Mouse (Mus musculus) midbrain, embryonic 10.5 days (tissue): ENCODE results near the gene Hmgxb4. TPM values are rescaled to one million over a fixed set of nuclear protein-coding genes. Genes with fewer than 3 reads are reported as not detected.
A peak's percentile ranks its signal among the peaks of the same experiment; 100 is the strongest.

ENCODE experiments used
- DNase-seq: peaks from one replicate; pipeline ENCODE4 v3.0.0-alpha.2; 2017; ENCODE audit warnings: low spot score
- H3K27ac ChIP-seq: fragments of 300-500 bp; sonication (generic); replicated peaks from 2 replicates; pipeline ENCODE4 v1.5.1; 2016; ENCODE audit warnings: mild to moderate bottlenecking
- H3K27me3 ChIP-seq: fragments of 300-500 bp; sonication (generic); 2 replicates; pipeline ENCODE4 v1.6.1; 2016; ENCODE audit warnings: low read depth, mild to moderate bottlenecking; ENCODE audit not compliant: poor library complexity, severe bottlenecking
- H3K36me3 ChIP-seq: fragments of 300-500 bp; sonication (generic); 2 replicates; pipeline ENCODE4 v1.6.1; 2016; ENCODE audit warnings: mild to moderate bottlenecking, moderate library complexity
- H3K4me1 ChIP-seq: fragments of 300-500 bp; sonication (generic); 2 replicates; pipeline ENCODE4 v1.6.1; 2016
- H3K4me3 ChIP-seq: fragments of 300-500 bp; sonication (generic); 2 replicates; pipeline ENCODE4 v1.5.1; 2016; ENCODE audit warnings: mild to moderate bottlenecking, moderate library complexity
- H3K9me3 ChIP-seq: fragments of 300-500 bp; sonication (generic); replicated peaks from 2 replicates; pipeline ENCODE4 v1.6.1; 2016; ENCODE audit warnings: mild to moderate bottlenecking
- WGBS: fragments of 180-500 bp; shearing (Covaris S2); methylation state at CpG from one replicate; pipeline ENCODE4 v1.1.7; 2016; 5-methylcytosine and 5-hydroxymethylcytosine counted together
- polyA plus RNA-seq: library from polyadenylated mRNA; unstranded; fragments of >200 nt; fragmentation: Nextera tagmentation; extraction: Ambion mirVana; gene quantifications from 2 replicates; pipeline ENCODE4 v1.2.1, GENCODE M21; 2016

The Hmgxb4 gene
- polyA plus RNA-seq, 1 experiment from 2014 or later = 45.6 TPM

DNA sequence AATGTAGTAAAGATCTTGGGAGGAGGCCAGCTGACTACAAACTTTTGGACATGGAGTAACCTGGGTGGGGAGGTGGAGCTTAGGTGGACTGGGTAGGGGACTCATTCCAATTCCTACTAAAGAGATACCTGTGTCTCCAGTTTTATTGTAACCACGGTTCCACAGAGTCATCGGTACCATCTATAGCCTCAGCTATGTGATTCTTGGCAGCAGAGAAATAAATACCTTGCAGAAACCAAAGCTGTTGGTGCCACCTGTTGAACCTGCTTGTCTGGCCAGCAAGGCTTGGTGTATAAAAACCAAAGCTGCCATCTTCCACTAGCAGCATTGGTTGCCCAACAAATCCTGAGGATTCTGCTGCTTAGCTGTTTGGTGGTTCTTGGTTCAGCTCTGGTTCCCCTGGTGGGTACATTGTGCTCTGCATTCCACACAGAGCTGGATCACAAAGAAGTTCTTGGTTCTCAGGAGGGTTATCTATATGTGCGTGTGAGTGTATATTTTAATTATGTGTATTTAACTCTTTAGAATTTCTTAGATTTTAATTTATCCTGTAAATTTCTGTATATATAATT, 37.4 kb downstream of the Hmgxb4 start:
- Histone ChIP-seq H3K9me3 (no peaks in the 10 kb centered on the region; the same call in 1 of the 2 replicates), H3K4me3 (no peak overlapping the region), H3K36me3 (peaks cover 63% of the 10 kb centered on the region), H3K27ac (no peak overlapping the region), H3K27me3 (no peaks in the 10 kb centered on the region), H3K4me1 (peaks cover 16% of the 10 kb centered on the region)
- 97% methylated on average over 3 of the region's 3 CpGs for WGBS
- DNase-seq = no peak

DNA sequence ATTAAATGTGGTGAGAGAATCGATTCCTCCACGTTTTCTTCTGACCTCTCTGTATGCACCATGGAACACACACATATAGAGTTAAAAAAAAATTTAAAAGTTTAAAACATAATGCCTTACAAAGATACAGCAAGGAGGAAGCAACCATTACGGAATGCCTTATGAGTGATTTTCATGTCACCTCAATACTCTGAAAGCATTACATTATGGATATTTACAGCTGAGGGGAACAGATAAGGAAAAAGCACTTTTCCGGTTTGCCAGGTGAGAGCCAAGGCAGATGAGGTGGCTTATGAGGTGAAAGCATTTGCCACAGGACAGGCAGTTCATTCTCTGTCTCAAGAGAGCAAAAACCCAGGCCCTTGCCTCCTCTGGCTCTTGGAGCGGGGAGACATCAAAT, 39.8 kb downstream of the Hmgxb4 start:
- 0 out of 2 replicates have a peak overlapping the region, but pooled peaks have one; percentile 86 for H3K27ac ChIP-seq

DNA sequence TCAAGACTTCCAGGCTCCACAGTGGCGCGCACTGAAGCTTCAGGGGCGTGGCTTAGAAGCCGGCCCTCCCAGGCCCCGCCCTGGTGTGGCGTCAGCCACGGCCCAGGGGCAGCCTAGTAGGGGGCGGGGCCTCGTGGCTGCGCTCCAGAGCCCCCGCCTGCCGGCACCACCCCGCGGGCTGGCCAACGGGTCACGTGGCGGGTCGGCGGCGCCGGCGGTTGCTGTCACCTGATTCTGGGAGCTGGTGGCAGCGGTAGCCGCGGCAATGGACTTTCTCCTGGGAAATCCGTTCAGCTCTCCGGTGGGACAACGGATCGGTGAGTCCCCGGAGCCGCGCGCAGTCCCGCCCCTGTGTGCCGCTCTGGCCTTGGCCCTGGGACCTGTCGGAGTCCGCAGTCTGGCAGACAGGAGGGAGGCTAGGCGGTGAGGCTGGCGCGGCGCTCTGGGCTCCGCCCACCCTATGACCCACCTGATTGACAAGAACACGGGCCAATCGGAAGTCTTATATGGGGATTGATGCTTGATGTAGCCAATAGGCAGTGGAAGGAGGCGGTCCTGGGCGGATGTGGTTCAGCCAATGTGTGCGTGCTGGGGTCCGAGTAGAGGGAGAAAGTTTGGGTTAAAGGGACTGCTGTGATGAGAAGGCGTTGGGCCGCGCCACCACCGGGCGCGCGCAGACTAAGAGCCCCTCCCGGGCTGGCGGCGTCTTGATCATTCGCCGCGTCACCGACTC, 40.5 kb downstream of the Hmgxb4 start, which contains the start of gene Tom1:
TSS of gene Tom1 (plus strand) at position 195 of the 733 bp plus-strand sequence.
- under 1% methylated on average over 62 of the region's 62 CpGs for WGBS
- H3K27ac ChIP-seq = peak within 1 kb of the TSS; percentile 86
- H3K4me1 ChIP-seq = peaks cover 16% of the 10 kb centered on the region
- no peaks in the 10 kb centered on the region for H3K9me3 ChIP-seq
- H3K36me3 ChIP-seq = peaks cover 32% of the 10 kb centered on the region
- DNase-seq = peak; percentile 98
- peak within 1 kb of the TSS; percentile 70 for H3K4me3 ChIP-seq
- H3K27me3 ChIP-seq = no peaks in the 10 kb centered on the region

More for the DNA sequence above, 39.8 kb downstream of the Hmgxb4 start:
- Histone ChIP-seq H3K9me3 (no peaks in the 10 kb centered on the region), H3K4me1 (peaks cover 16% of the 10 kb centered on the region), H3K4me3 (peak overlapping the region; percentile 70), H3K36me3 (peaks cover 39% of the 10 kb centered on the region), H3K27me3 (no peaks in the 10 kb centered on the region)
- 71% methylated on average over 5 of the region's 5 CpGs for WGBS
- DNase-seq = no peak

DNA sequence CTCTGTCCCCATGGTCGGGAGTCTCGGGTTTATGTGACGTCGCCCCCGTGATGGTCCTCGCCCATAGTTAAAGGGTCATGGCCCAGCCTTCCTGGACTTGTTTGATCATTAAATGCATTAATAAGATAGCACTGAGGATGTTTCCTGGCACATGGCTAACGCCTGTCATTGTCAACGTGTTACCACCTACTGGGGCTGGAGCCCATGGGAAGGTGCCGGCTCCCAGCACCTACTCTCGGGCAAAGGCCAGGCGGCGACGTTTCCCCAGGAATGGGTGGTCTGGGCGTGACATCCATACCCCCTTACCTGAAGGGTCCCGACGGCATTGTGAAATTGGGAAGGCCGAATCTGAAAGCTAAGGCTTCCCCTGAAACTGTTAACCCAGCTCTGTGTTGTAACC, 41.1 kb downstream of the Hmgxb4 start:
- Histone ChIP-seq H3K27me3 (no peaks in the 10 kb centered on the region), H3K27ac (peak overlapping the region; percentile 86), H3K9me3 (no peaks in the 10 kb centered on the region), H3K4me1 (peaks cover 16% of the 10 kb centered on the region), H3K4me3 (peak overlapping the region; percentile 70), H3K36me3 (peaks cover 26% of the 10 kb centered on the region)
- WGBS = 3% methylated on average over 17 of the region's 17 CpGs
- no peak for DNase-seq

DNA sequence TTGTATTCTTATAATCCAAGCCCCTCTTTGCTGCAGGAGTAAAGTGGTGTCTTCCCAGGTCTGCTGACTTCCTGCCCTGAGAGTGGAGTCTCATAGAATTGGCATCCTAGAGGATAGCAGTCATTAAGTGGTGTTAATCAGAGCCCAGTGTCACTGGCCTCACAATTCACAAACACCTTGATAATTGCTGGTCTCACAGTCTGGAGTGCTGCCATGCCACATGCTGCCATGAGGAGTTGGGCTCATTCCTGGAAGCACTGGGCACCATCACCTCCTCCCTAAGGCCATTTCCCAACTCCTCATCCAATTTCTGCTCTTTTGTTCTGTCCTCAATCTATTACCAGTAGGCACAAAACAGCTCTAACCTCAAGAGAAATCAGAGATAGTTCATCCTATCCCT, 42.5 kb downstream of the Hmgxb4 start:
- H3K4me1 ChIP-seq = peaks cover 16% of the 10 kb centered on the region
- H3K4me3 ChIP-seq = no peak overlapping the region
- no peak overlapping the region for H3K27ac ChIP-seq
- no peak for DNase-seq
- peaks cover 12% of the 10 kb centered on the region for H3K36me3 ChIP-seq
- H3K9me3 ChIP-seq = no peaks in the 10 kb centered on the region
- H3K27me3 ChIP-seq = no peaks in the 10 kb centered on the region

DNA sequence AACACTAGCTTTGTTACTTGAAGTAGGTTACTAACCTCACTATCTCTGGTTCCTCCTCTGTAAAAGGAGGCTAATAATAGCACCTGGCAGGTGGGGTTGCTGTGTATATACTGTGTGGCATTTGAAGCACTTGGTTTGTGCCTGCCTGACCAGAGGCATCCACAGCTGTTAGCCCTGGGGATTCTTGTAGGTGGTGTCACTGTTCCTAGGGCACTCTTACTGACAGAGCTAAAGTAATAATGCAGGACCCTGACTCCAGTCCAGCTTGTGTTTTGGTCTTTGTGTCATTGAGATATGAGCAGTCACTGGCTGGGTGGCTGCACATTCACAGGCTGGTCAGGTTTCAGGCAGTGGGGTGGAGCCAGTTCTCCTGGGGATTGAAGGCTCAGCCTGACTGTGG, 45.3 kb downstream of the Hmgxb4 start:
- H3K4me1 ChIP-seq = peaks cover 9% of the 10 kb centered on the region
- no peak overlapping the region for H3K27ac ChIP-seq
- no peaks in the 10 kb centered on the region for H3K27me3 ChIP-seq
- H3K4me3 ChIP-seq = no peak overlapping the region
- no peaks in the 10 kb centered on the region for H3K9me3 ChIP-seq
- no peaks in the 10 kb centered on the region for H3K36me3 ChIP-seq
- DNase-seq = no peak

DNA sequence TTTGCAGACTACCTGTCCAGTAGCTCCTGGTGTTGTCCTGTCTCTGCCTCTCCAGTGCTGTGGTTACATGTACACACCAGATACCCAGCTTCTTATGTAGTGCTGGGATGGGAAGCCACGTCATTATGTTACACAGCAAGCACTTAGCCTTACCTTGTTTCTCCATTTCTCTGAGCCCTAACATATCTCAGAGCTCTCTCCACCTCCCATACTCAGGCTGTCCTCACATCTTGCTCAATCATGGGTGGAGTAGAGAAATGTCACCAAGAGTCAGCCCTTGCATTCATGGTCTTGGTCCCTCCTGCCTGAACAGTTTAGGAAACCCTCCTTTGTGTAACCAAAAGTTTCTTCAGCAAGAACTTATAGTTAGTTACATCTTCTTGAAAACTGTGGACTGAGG, 46.6 kb downstream of the Hmgxb4 start:
- WGBS = 84% methylated on average over 1 of the region's 1 CpGs

DNA sequence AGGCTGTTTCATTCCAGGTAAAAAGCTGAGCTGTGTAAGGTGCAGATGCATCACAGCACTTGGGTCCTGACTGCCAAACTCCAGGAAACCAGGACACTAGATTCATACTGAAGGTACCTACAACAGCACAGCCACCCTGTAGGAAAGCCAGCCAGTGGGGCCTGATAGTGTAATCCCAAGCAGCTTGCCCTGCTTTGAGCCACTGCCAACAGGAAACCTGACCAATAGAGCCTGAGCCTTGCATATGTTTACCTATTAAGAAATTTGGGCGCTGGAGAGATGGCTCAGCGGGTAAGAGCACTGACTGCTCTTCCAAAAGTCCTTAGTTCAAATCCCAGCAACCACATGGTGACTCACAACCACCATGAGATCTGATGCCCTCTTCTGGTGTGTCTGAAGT, 49.0 kb downstream of the Hmgxb4 start:
- H3K9me3 ChIP-seq = no peaks in the 10 kb centered on the region
- H3K4me1 ChIP-seq = no peaks in the 10 kb centered on the region
- no peak overlapping the region for H3K4me3 ChIP-seq
- DNase-seq = no peak
- no peaks in the 10 kb centered on the region for H3K27me3 ChIP-seq
- no peaks in the 10 kb centered on the region for H3K36me3 ChIP-seq
- H3K27ac ChIP-seq = no peak overlapping the region
- 87% methylated on average over 2 of the region's 2 CpGs for WGBS

More for the DNA sequence above, 46.6 kb downstream of the Hmgxb4 start:
- no peaks in the 10 kb centered on the region for H3K36me3 ChIP-seq
- no peaks in the 10 kb centered on the region for H3K9me3 ChIP-seq
- no peak for DNase-seq
- H3K27me3 ChIP-seq = no peaks in the 10 kb centered on the region
- H3K4me3 ChIP-seq = no peak overlapping the region
- H3K4me1 ChIP-seq = peaks cover 3% of the 10 kb centered on the region; the same call in 1 of the 2 replicates
- H3K27ac ChIP-seq = no peak overlapping the region

DNA sequence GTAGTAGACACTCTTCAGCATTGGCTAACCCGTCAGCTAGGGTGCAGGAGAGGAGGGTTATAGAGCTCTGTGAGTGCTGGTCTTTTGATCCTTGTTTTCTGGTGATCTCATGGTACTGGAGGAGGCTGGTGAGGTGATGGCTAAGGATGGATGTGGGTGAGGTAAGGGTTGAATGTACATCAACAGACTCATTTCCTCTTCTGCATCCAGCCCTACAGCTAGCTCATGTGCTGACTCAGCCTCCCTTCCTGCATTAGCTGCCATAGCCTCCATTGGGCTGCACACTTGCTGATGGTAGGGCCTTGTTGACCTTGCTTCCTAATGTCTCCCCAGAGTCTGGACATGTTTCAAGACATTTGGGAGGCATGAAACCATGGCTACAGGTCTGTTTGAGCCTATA, 49.8 kb downstream of the Hmgxb4 start:
- WGBS = 84% methylated on average over 1 of the region's 1 CpGs
- no peaks in the 10 kb centered on the region for H3K9me3 ChIP-seq
- H3K36me3 ChIP-seq = no peaks in the 10 kb centered on the region

DNA sequence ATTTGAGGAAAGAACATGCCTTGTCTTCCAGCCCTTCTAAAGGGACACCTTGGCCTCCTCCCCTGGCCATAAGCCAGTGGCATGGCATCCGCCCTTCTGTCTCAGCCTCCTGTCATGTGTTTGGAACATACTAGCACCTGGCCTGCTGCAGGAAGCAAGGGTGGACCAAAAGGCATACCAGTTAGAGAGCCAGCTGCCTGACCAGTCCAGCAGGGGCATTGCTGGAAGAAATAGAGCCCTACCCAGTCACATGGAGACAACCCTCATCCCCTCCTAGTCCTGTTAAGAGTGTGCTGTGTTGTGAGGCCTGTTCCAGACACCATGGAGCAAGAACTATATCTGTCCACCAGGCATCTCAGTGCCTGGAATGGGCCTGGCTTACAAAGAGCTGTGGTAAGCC, 53.1 kb downstream of the Hmgxb4 start:
- 96% methylated on average over 1 of the region's 1 CpGs for WGBS
- H3K36me3 ChIP-seq = no peaks in the 10 kb centered on the region
- DNase-seq = no peak
- no peaks in the 10 kb centered on the region for H3K9me3 ChIP-seq
- no peaks in the 10 kb centered on the region for H3K27me3 ChIP-seq
- no peak overlapping the region for H3K27ac ChIP-seq
- H3K4me3 ChIP-seq = no peak overlapping the region
- H3K4me1 ChIP-seq = no peaks in the 10 kb centered on the region

More for the DNA sequence above, 49.8 kb downstream of the Hmgxb4 start:
- H3K27me3 ChIP-seq = no peaks in the 10 kb centered on the region
- DNase-seq = no peak
- no peaks in the 10 kb centered on the region for H3K4me1 ChIP-seq
- H3K27ac ChIP-seq = no peak overlapping the region
- H3K4me3 ChIP-seq = no peak overlapping the region

DNA sequence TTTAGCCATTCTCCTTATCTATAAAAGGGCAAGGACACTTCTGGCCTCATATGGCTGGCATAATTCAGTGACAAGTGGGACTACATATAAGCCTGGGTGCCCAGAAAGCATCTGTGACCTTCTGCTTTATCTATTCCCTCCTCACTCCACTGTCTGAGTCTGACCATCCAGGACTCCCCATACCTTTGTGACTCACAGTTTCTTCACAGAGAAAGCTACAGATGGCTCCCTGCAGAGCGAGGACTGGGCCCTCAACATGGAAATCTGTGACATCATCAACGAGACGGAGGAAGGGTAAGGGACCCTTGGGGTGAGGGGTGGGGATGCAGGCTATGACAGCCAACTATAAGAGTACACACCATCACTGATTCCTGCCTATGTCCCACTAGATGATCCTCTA, 54.6 kb downstream of the Hmgxb4 start:
- H3K4me3 ChIP-seq = no peak overlapping the region
- 0 out of 2 replicates have a peak, but pooled peaks cover 3% of the 10 kb centered on the region for H3K36me3 ChIP-seq
- no peak overlapping the region for H3K27ac ChIP-seq
- no peaks in the 10 kb centered on the region for H3K9me3 ChIP-seq
- H3K27me3 ChIP-seq = no peaks in the 10 kb centered on the region
- WGBS = 90% methylated on average over 3 of the region's 3 CpGs
- DNase-seq = no peak
- no peaks in the 10 kb centered on the region for H3K4me1 ChIP-seq

DNA sequence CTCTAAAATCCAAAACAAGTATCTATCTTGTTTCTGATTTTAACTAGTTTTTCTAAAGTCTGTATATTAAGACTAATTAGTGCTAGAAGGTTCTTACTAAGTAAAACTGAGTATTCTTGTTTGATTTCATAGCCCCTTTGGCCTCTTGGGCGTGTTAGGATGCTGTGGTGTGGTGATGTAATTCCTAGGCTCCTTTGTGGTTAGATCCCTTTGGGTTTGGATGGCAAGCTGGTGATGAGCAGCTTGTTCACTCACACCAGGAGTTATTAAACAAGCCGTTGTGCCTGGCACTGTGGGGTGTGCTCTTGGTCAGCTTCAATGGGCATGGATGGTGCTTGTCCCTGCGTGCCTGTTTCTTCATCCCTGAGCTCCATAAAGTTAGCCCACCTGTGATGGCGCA, 60.2 kb downstream of the Hmgxb4 start:
- WGBS = 93% methylated on average over 4 of the region's 4 CpGs
- Histone ChIP-seq H3K27ac (no peak overlapping the region), H3K4me1 (no peaks in the 10 kb centered on the region), H3K4me3 (no peak overlapping the region), H3K36me3 (peaks cover 20% of the 10 kb centered on the region), H3K27me3 (no peaks in the 10 kb centered on the region), H3K9me3 (no peaks in the 10 kb centered on the region)
- DNase-seq = no peak

DNA sequence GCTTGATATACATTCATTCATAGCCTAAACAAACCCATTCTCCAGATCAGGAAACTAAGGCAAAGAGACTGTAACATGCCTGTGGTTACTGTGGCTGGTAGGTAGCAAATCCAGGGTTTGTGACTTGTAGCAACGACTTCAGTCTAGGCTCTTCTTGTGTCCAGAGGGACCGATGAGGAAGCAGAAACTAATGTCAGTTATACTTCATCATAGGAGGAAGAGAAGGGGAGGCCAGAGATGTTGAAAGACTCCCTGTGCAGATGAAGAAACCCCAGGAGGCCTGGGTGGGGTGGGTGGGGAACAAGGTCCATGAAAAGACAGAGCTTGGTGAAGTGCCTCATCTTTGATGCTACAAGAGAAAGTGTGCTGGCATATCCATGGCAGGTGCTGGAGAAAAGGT, 62.5 kb downstream of the Hmgxb4 start:
- no peak overlapping the region for H3K27ac ChIP-seq
- no peak overlapping the region for H3K4me3 ChIP-seq
- H3K36me3 ChIP-seq = peaks cover 27% of the 10 kb centered on the region
- no peaks in the 10 kb centered on the region for H3K27me3 ChIP-seq
- DNase-seq = no peak
- 83% methylated on average over 2 of the region's 2 CpGs for WGBS
- no peaks in the 10 kb centered on the region for H3K4me1 ChIP-seq
- H3K9me3 ChIP-seq = no peaks in the 10 kb centered on the region
